Mouse (Mus musculus) T-cell, adult 2 months (primary cell): ENCODE results near the gene Fmo6.

Experiments
- DNase-seq: peaks from one replicate; pipeline ENCODE4 v3.0.0; 2022; ENCODE audit warnings: low spot score

The Fmo6 gene

GRCm38 (mm10) chr1:162937415-162937814 is at the start of gene Fmo6:
Fmo6 (minus strand) TSS chr1:162937515.
- DNase-seq = no peak

GRCm38 (mm10) chr1:162986777-162987176 is 49.5 kb upstream of the Fmo6 start:
- DNase-seq = no peak

GRCm38 (mm10) chr1:162986121-162986748 is 48.9 kb upstream of the Fmo6 start:
- DNase-seq = no peak

- DNase-seq = no peak
These were observed 47.1 kb upstream of the Fmo6 start, which contains the start of gene Fmo3 for GRCm38 (mm10) chr1:162984428-162984827. Fmo3 (minus strand) TSS chr1:162984528.

GRCm38 (mm10) chr1:162963556-162963955 is 26.2 kb upstream of the Fmo6 start:
- DNase-seq = no peak

GRCm38 (mm10) chr1:162957422-162957821 is 20.1 kb upstream of the Fmo6 start:
- no peak for DNase-seq

- no peak for DNase-seq
These were observed 15.8 kb upstream of the Fmo6 start for GRCm38 (mm10) chr1:162953079-162953478.

- DNase-seq = no peak
These were observed 12.4 kb upstream of the Fmo6 start for GRCm38 (mm10) chr1:162949763-162950162.

- no peak for DNase-seq
These were observed 10.6 kb upstream of the Fmo6 start for GRCm38 (mm10) chr1:162947934-162948333.

- DNase-seq = no peak
These were observed 9.7 kb upstream of the Fmo6 start for GRCm38 (mm10) chr1:162946837-162947558.

GRCm38 (mm10) chr1:162943700-162944099 is 6.4 kb upstream of the Fmo6 start:
- DNase-seq = no peak

- DNase-seq = no peak
These were observed 1.5 kb upstream of the Fmo6 start for GRCm38 (mm10) chr1:162938696-162939351.

GRCm38 (mm10) chr1:162937970-162938695 is 818 bp upstream of the Fmo6 start:
- DNase-seq = no peak

- no peak for DNase-seq
These were observed 2.8 kb downstream of the Fmo6 start for GRCm38 (mm10) chr1:162934374-162935012.

- no peak for DNase-seq
These were observed 4.9 kb downstream of the Fmo6 start for GRCm38 (mm10) chr1:162932386-162932785.

- no peak for DNase-seq
These were observed 5.4 kb downstream of the Fmo6 start for GRCm38 (mm10) chr1:162931880-162932279.

- DNase-seq = no peak
These were observed 5.9 kb downstream of the Fmo6 start for GRCm38 (mm10) chr1:162931310-162931875.

GRCm38 (mm10) chr1:162930631-162931030 is 6.7 kb downstream of the Fmo6 start:
- DNase-seq = no peak

- DNase-seq = no peak
These were observed 8.2 kb downstream of the Fmo6 start for GRCm38 (mm10) chr1:162929146-162929545.

- DNase-seq = no peak
These were observed 12.2 kb downstream of the Fmo6 start for GRCm38 (mm10) chr1:162925121-162925520.

GRCm38 (mm10) chr1:162916661-162917060 is 20.7 kb downstream of the Fmo6 start:
- DNase-seq = no peak
